Mouse (Mus musculus) sigmoid colon, adult 10 weeks (tissue): ENCODE measurements around the gene Rhoq. TPM values are rescaled to one million over a fixed set of nuclear protein-coding genes. Genes with fewer than 3 reads are reported as not detected.

Experiments used
- polyA plus RNA-seq: library from polyadenylated mRNA; stranded (reverse); fragments of 350-450 nt; fragmentation: Illumina TruSeq; extraction: RNeasy Lipid Tissue Mini Kit (QIAGEN cat#74804); gene quantifications from one replicate; pipeline ENCODE4 v1.2.3, GENCODE M21; 2014; ENCODE audit warnings: low read depth, low replicate concordance

Gene Rhoq
- 92.0 TPM for polyA plus RNA-seq

GRCm38 (mm10) chr17:86962894-86963585 lies at the start of gene Rhoq:
TSS of gene Rhoq (plus strand) at chr17:86963082.

DNA sequence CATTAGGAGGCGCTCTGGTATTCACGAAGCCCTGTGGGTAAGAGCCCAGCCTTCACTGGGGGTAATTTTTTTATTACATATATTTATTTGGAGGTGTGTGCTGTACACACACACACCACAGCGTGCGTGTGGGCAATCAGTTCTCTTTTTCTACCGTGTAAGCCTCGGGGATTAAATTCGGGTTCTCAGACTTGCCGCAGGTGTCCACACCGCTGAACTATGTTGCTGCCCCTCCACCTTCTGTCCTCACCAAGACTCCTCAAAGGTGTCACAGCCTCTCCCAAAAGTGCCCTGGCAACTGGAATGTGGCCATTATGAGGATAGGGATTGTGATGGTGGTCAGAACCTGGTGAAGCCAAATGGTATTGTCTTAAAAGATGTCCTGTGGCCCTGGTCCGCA lies 45.8 kb upstream of the Rhoq start, which contains the start of gene Tmem247:
Tmem247 (plus strand) TSS at position 301 of the 400 bp plus-strand sequence.

GRCm38 (mm10) chr17:86947840-86948796 lies 14.8 kb upstream of the Rhoq start, which contains the start of gene Atp6v1e2:
TSS of gene Atp6v1e2 (minus strand) at chr17:86947897.

GRCm38 (mm10) chr17:87025269-87025949 lies 62.5 kb downstream of the Rhoq start, which contains the start of the genes Pigf and Cript:
TSS of gene Pigf (minus strand) at chr17:87025406.
TSS of gene Cript (plus strand) at chr17:87025550.

Other genes starting within 250 kb of the Rhoq start
- gene Epas1, start 209.4 kb upstream of the Rhoq start, polyA plus RNA-seq = 38.4 TPM
- not detected for gene Tmem247, start 45.7 kb upstream of the Rhoq start, polyA plus RNA-seq
- not detected for gene Atp6v1e2, start 15.2 kb upstream of the Rhoq start, polyA plus RNA-seq
- 98.3 TPM for gene Pigf, start 62.3 kb downstream of the Rhoq start, polyA plus RNA-seq
- 366 TPM for gene Cript, start 62.5 kb downstream of the Rhoq start, polyA plus RNA-seq
- gene Socs5, start 144.6 kb downstream of the Rhoq start, polyA plus RNA-seq = 18.1 TPM